Comparison of ENCODE assay signal across 10 mouse cellular contexts in genomic region chr11:88294394-88294710, GRCm38 (mm10). TPM values are rescaled to one million over a fixed set of nuclear protein-coding genes. Genes with fewer than 3 reads are reported as not detected.
DNase-seq lines count a peak whose midpoint lies in the region; ATAC-seq and TF ChIP-seq lines count a peak whose summit lies in the region.
"Had no signal": no experiment of that assay in that cellular context is flagged by ENCODE, and none has a peak within 500 bp of the region (broad histone marks: within the 10 kb centered on the region; RNA-seq: fewer than 3 reads in every experiment).

No protein-coding gene starts in this region.

- H3K36me3 ChIP-seq in heart, postnatal 0 days (replicated peaks; ENCODE audit: control insufficient read depth, insufficient read depth, low read length), result no peaks in the 10 kb centered on the region
- no peaks in the 10 kb centered on the region for H3K36me3 ChIP-seq in G1E (replicated peaks)
- no peaks in the 10 kb centered on the region for H3K36me3 ChIP-seq in forebrain, postnatal 0 days (ENCODE audit: insufficient read depth)
- no peaks in the 10 kb centered on the region for H3K36me3 ChIP-seq in liver, postnatal 0 days (replicated peaks; ENCODE audit: insufficient read depth, low read length)

- H3K9ac ChIP-seq in heart, postnatal 0 days (replicated peaks; ENCODE audit: low read depth, low read length), result no peak overlapping the region
- no peak overlapping the region for H3K9ac ChIP-seq in forebrain, postnatal 0 days
- H3K9ac ChIP-seq in liver, postnatal 0 days (replicated peaks), result no peak overlapping the region

- H3K9me3 ChIP-seq in heart, postnatal 0 days (replicated peaks; ENCODE audit: control insufficient read depth, low read length), result no peaks in the 10 kb centered on the region
- no peaks in the 10 kb centered on the region for H3K9me3 ChIP-seq in G1E (replicated peaks)
- H3K9me3 ChIP-seq in forebrain, postnatal 0 days (ENCODE audit: low read length), result no peaks in the 10 kb centered on the region
- H3K9me3 ChIP-seq in liver, postnatal 0 days (ENCODE audit: low read length), result no peaks in the 10 kb centered on the region

- 51% methylated on average over 17 of the region's 17 CpGs for WGBS in heart, postnatal 0 days
- WGBS in forebrain, postnatal 0 days, result 31% methylated on average over 17 of the region's 17 CpGs
- WGBS in liver, postnatal 0 days (ENCODE audit: insufficient replicate concordance), result 21% methylated on average over 17 of the region's 17 CpGs

- H3K4me3 ChIP-seq in heart, postnatal 0 days (ENCODE audit: low read depth, low read length), result no peak overlapping the region
- H3K4me3 ChIP-seq in G1E (ENCODE audit: low read depth, low read length), result 0 out of 2 replicates have a peak overlapping the region, but pooled peaks have one; percentile 1
- no peak overlapping the region for H3K4me3 ChIP-seq in forebrain, postnatal 0 days (ENCODE audit: low read depth, low read length)
- H3K4me3 ChIP-seq in liver, postnatal 0 days (ENCODE audit: low read depth, low read length), result no peak overlapping the region

- ATAC-seq in heart, postnatal 0 days (ENCODE audit: insufficient read depth, low read depth), result no peak
- ATAC-seq in G1E (ENCODE audit: extremely low read depth, insufficient number of reproducible peaks, low FRiP score, poor library complexity, severe bottlenecking), result no peak
- no peak for ATAC-seq in forebrain, postnatal 0 days
- no peak for ATAC-seq in liver, postnatal 0 days
- ATAC-seq in megakaryocyte-erythroid progenitor cell, adult 5-6 weeks (replicated peaks; ENCODE audit: low FRiP score, low TSS enrichment, poor library complexity, severe bottlenecking), result no peak

- no peak for DNase-seq in heart, postnatal 0 days (ENCODE audit: low spot score)
- no peak for DNase-seq in heart, postnatal 4 days
- no peak for DNase-seq in G1E (ENCODE audit: low spot score)
- DNase-seq in forebrain, postnatal 0 days, result no peak
- DNase-seq in liver, postnatal 0 days, result no peak
- DNase-seq in T-cell, adult 2 months (ENCODE audit: low spot score), result no peak
- DNase-seq in left cerebral cortex, adult 18-20 months (ENCODE audit: low spot score in 2 of 2), result no peak
- DNase-seq: right cerebral cortex, adult 18-20 months had no signal

- no peak for TF ChIP-seq CTCF in heart, postnatal 0 days (IDR thresholded peaks at IDR 0.05; ENCODE audit: low read depth)
- TF ChIP-seq CTCF in G1E (IDR thresholded peaks at IDR 0.05; ENCODE audit: low read depth, low read length), result no peak
- TF ChIP-seq CTCF in forebrain, postnatal 0 days (IDR thresholded peaks at IDR 0.05; ENCODE audit: low read depth), result 0 out of 2 replicates have a peak, but pooled peaks have one; percentile 0
- TF ChIP-seq CTCF in liver, postnatal 0 days (IDR thresholded peaks at IDR 0.05; ENCODE audit: low read depth), result no peak

- 0 out of 2 replicates have a peak, but pooled peaks cover 6% of the 10 kb centered on the region for H3K4me1 ChIP-seq in heart, postnatal 0 days (ENCODE audit: control insufficient read depth, insufficient read depth)
- H3K4me1 ChIP-seq in G1E (ENCODE audit: insufficient read depth, low read depth, low read length), result no peaks in the 10 kb centered on the region
- H3K4me1 ChIP-seq in forebrain, postnatal 0 days (ENCODE audit: insufficient read depth), result no peaks in the 10 kb centered on the region
- H3K4me1 ChIP-seq in liver, postnatal 0 days (ENCODE audit: insufficient read depth), result no peaks in the 10 kb centered on the region

- H3K27ac ChIP-seq in heart, postnatal 0 days (ENCODE audit: low read depth), result no peak overlapping the region
- no peak overlapping the region for H3K27ac ChIP-seq in forebrain, postnatal 0 days (ENCODE audit: low read depth, low read length)
- H3K27ac ChIP-seq in liver, postnatal 0 days (ENCODE audit: low read depth), result no peak overlapping the region

- H3K4me2 ChIP-seq in heart, postnatal 0 days (ENCODE audit: low read depth, low read length), result peak overlapping the region; percentile 9; the same call in 1 of the 2 replicates
- peak overlapping the region; percentile 35 for H3K4me2 ChIP-seq in forebrain, postnatal 0 days (ENCODE audit: low read depth)
- H3K4me2 ChIP-seq in liver, postnatal 0 days (ENCODE audit: low read depth, low read length), result peak overlapping the region; percentile 18; the same call in 1 of the 2 replicates

- no peak for TF ChIP-seq EP300 in heart, postnatal 0 days (IDR thresholded peaks at IDR 0.05; ENCODE audit: low read depth)
- no peak for TF ChIP-seq EP300 in liver, postnatal 0 days (IDR thresholded peaks at IDR 0.05; ENCODE audit: low read depth)

- H3K27me3 ChIP-seq in heart, postnatal 0 days (ENCODE audit: control insufficient read depth, insufficient read depth, low read length), result no peaks in the 10 kb centered on the region
- peaks cover 35% of the 10 kb centered on the region for H3K27me3 ChIP-seq in G1E (ENCODE audit: insufficient read depth, low read length)
- H3K27me3 ChIP-seq in forebrain, postnatal 0 days (ENCODE audit: insufficient read depth, low read length), result no peaks in the 10 kb centered on the region
- peaks cover 20% of the 10 kb centered on the region for H3K27me3 ChIP-seq in liver, postnatal 0 days (ENCODE audit: insufficient read depth, low read length)

RNA-seq across cellular contexts. Expression of gene Ccdc182, which starts 0.5 kb away (rescaled TPM):
- total RNA-seq in heart, postnatal 0 days (2014; rRNA removed; ENCODE audit: low replicate concordance), result not detected in 2 replicates
- not detected in 2 replicates for polyA plus RNA-seq in heart, postnatal 0 days (2015; fragmentation: Nextera tagmentation; extraction: Ambion mirVana)
- not detected for total RNA-seq in heart, postnatal 4 days (2021)
- total RNA-seq in G1E (2014; fragmentation: Nextera tagmentation) (not detected in 2 replicates), G1E (2017) (not detected in 2 replicates)
- not detected in 2 replicates for polyA plus RNA-seq in G1E (2012)
- not detected in 2 replicates for total RNA-seq in forebrain, postnatal 0 days (2014; rRNA removed)
- not detected in 2 replicates for polyA plus RNA-seq in forebrain, postnatal 0 days (2015; fragmentation: Nextera tagmentation; extraction: Ambion mirVana)
- not detected in 2 replicates for polyA plus RNA-seq in liver, postnatal 0 days (2015; fragmentation: Nextera tagmentation; extraction: Ambion mirVana)
- total RNA-seq in left cerebral cortex, adult 18-20 months (2021), result not detected
- not detected in 2 replicates for total RNA-seq in megakaryocyte-erythroid progenitor cell, adult 5-6 weeks (2014; fragmentation: Nextera tagmentation)
- total RNA-seq in megakaryocyte-erythroid progenitor cell, adult 5-6 weeks (2017), result not detected in 2 replicates
- total RNA-seq: left cerebral cortex, postnatal 25 days had no signal
